Mouse (Mus musculus) CH12.LX (cell line): ENCODE measurements around the gene Anapc5.
A peak's percentile ranks its signal among the peaks of the same experiment; 100 is the strongest.

Experiments used
- CHD2 ChIP-seq: IDR thresholded peaks from 2 replicates; pipeline ENCODE4 v1.6.1; 2011; ENCODE audit warnings: low read length, improper control_type of control experiment
- CTCF ChIP-seq, 2 experiments: IDR thresholded peaks in 1 of 2; conservative IDR thresholded peaks in 1 of 2; 2 replicates each; pipeline ENCODE4 v1.5.1; 2011 to 2012; ENCODE audit warnings: low read depth in 2 of 2, low read length in 2 of 2, improper control_type of control experiment in 1 of 2, inconsistent platforms in 1 of 2, mild to moderate bottlenecking in 1 of 2, moderate library complexity in 1 of 2
- E2F4 ChIP-seq: IDR thresholded peaks from 2 replicates; pipeline ENCODE4 v1.6.1; 2011; ENCODE audit warnings: low read depth, low read length, improper control_type of control experiment; ENCODE audit not compliant: insufficient replicate concordance
- ELF1 ChIP-seq: IDR thresholded peaks from 2 replicates; pipeline ENCODE4 v1.6.1; 2014; ENCODE audit warnings: low read depth, mild to moderate bottlenecking, inconsistent platforms, low read length, improper control_type of control experiment
- EP300 ChIP-seq: IDR thresholded peaks from 2 replicates; pipeline ENCODE4 v1.6.1; 2011; ENCODE audit warnings: low read length, improper control_type of control experiment
- HCFC1 ChIP-seq: IDR thresholded peaks from 2 replicates; pipeline ENCODE4 v1.6.1; 2012; ENCODE audit warnings: low read depth, mild to moderate bottlenecking, inconsistent platforms, low read length, improper control_type of control experiment
- MXI1 ChIP-seq: IDR thresholded peaks from 2 replicates; pipeline ENCODE4 v1.6.1; 2011; ENCODE audit warnings: mild to moderate bottlenecking, low read depth, low read length, improper control_type of control experiment
- NELFE ChIP-seq: IDR thresholded peaks from 2 replicates; pipeline ENCODE4 v1.6.1; 2011; ENCODE audit warnings: low read depth, low read length, improper control_type of control experiment
- POLR2A ChIP-seq: IDR thresholded peaks from 2 replicates; pipeline ENCODE4 v1.6.1; 2011; ENCODE audit warnings: low read depth, mild to moderate bottlenecking, improper control_type of control experiment, low read length
- SMC3 ChIP-seq: IDR thresholded peaks from 2 replicates; pipeline ENCODE4 v1.6.1; 2011; ENCODE audit warnings: low read depth, low read length, improper control_type of control experiment
- TCF12 ChIP-seq: IDR thresholded peaks from 2 replicates; pipeline ENCODE4 v1.6.1; 2014; ENCODE audit warnings: low read depth, mild to moderate bottlenecking, inconsistent platforms, low read length, improper control_type of control experiment
- USF1 ChIP-seq: IDR thresholded peaks from 2 replicates; pipeline ENCODE4 v1.6.1; 2014; ENCODE audit warnings: low read depth, mild to moderate bottlenecking, inconsistent platforms, low read length, improper control_type of control experiment

DNA sequence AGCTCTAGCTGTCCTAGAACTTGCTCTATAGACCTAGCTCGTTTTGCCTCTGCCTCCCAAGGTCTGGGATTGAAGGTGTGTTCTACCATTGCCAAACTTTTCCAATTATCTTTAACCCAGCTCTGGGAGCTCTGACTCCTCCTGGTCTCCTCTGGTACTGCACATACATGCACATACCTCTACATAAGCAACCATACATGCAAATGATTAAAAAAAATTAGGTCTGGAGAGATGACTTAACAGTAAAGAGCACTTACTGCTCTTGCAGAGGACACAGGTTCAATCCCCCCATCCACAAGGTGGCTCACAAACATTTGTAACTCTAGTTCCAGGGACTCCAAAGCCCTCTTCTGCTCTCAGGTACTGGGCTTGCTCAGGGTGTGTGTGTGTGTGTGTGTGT is 2.8 kb upstream of the Anapc5 start:
- no peak for TF ChIP-seq MXI1
- TF ChIP-seq POLR2A = no peak
- TF ChIP-seq CTCF (conservative IDR thresholded peaks at IDR 0.05 in 1 of 2, IDR thresholded peaks at IDR 0.05 in 1 of 2; ENCODE audit: low read depth in 2 of 2, low read length in 2 of 2) = peak in 1 of 2 experiments; percentile 40; a peak in 2 of 4 replicates
- no peak for TF ChIP-seq USF1
- no peak for TF ChIP-seq HCFC1
- no peak for TF ChIP-seq E2F4
- TF ChIP-seq EP300 = no peak
- TF ChIP-seq ELF1 = no peak
- no peak for TF ChIP-seq NELFE
- no peak for TF ChIP-seq SMC3
- no peak for TF ChIP-seq TCF12
- TF ChIP-seq CHD2 = no peak
